Mouse (Mus musculus) thymus, postnatal 0 days (tissue): ENCODE data around the gene Retsat. TPM values are rescaled to one million over a fixed set of nuclear protein-coding genes. Genes with fewer than 3 reads are reported as not detected.

Experiments
- DNase-seq: peaks from one replicate; pipeline ENCODE4 v3.0.0-alpha.2; 2015; ENCODE audit warnings: low spot score
- polyA plus RNA-seq: library from polyadenylated mRNA; unstranded; fragments of >200 nt; fragmentation: Nextera tagmentation; extraction: Ambion mirVana; gene quantifications from 2 replicates; pipeline ENCODE4 v1.2.1, GENCODE M21; 2015

Gene Retsat
- 8.4 and 10.5 TPM in 2 replicates for polyA plus RNA-seq

GRCm38 (mm10) chr6:72597956-72598753, at the start of gene Retsat, which contains the start of gene Elmod3:
TSS of gene Retsat (plus strand) at chr6:72598475.
TSS of gene Elmod3 (minus strand) at chr6:72598413.
- DNase-seq: peak; percentile 93

GRCm38 (mm10) chr6:72549041-72549580, 49.2 kb upstream of the Retsat start:
- no peak for DNase-seq

GRCm38 (mm10) chr6:72550025-72550424, 48.2 kb upstream of the Retsat start:
- no peak for DNase-seq

- DNase-seq: peak; percentile 32
Observed at GRCm38 (mm10) chr6:72550503-72551100, 47.7 kb upstream of the Retsat start.

- peak; percentile 76 for DNase-seq
Observed at GRCm38 (mm10) chr6:72552171-72553078, 45.9 kb upstream of the Retsat start.

GRCm38 (mm10) chr6:72553079-72553412, 45.2 kb upstream of the Retsat start:
- DNase-seq: no peak

GRCm38 (mm10) chr6:72560801-72561200, 37.5 kb upstream of the Retsat start:
- DNase-seq: no peak

GRCm38 (mm10) chr6:72562486-72562885, 35.8 kb upstream of the Retsat start:
- DNase-seq: peak; percentile 51

GRCm38 (mm10) chr6:72562894-72563293, 35.4 kb upstream of the Retsat start:
- no peak for DNase-seq

GRCm38 (mm10) chr6:72565506-72565905, 32.8 kb upstream of the Retsat start:
- no peak for DNase-seq

GRCm38 (mm10) chr6:72566044-72566443, 32.2 kb upstream of the Retsat start:
- peak; percentile 85 for DNase-seq

- no peak for DNase-seq
Observed at GRCm38 (mm10) chr6:72567508-72567907, 30.8 kb upstream of the Retsat start.

- no peak for DNase-seq
Observed at GRCm38 (mm10) chr6:72568736-72569135, 29.5 kb upstream of the Retsat start.

- no peak for DNase-seq
Observed at GRCm38 (mm10) chr6:72570644-72571397, 27.5 kb upstream of the Retsat start.

GRCm38 (mm10) chr6:72571826-72572225, 26.4 kb upstream of the Retsat start:
- no peak for DNase-seq

- DNase-seq: no peak
Observed at GRCm38 (mm10) chr6:72576041-72576440, 22.2 kb upstream of the Retsat start.

GRCm38 (mm10) chr6:72581625-72582382, 16.5 kb upstream of the Retsat start:
- DNase-seq: no peak

- no peak for DNase-seq
Observed at GRCm38 (mm10) chr6:72583211-72583839, 14.9 kb upstream of the Retsat start.

GRCm38 (mm10) chr6:72584154-72584553, 14.1 kb upstream of the Retsat start:
- DNase-seq: no peak
